Mouse (Mus musculus): ENCODE data around the gene Bmper. TPM values are rescaled to one million over a fixed set of nuclear protein-coding genes. Genes with fewer than 3 reads are reported as not detected.

The Bmper gene
- polyA plus RNA-seq, 1 experiment from 2014 or later: 21.0 TPM

GRCm38 (mm10) chr9:23202431-23202830, 20.4 kb upstream of the Bmper start:
- Histone ChIP-seq H3K4me2 (replicated peaks; ENCODE audit: low read depth, low read length) (no peak overlapping the region), H3K9me3 (ENCODE audit: low read length) (no peaks in the 10 kb centered on the region), H3K27ac (ENCODE audit: low read length) (no peak overlapping the region), H3K9ac (replicated peaks; ENCODE audit: low read length) (no peak overlapping the region), H3K27me3 (ENCODE audit: insufficient read depth, low read length) (peaks cover 5% of the 10 kb centered on the region; the same call in 1 of the 2 replicates), H3K4me1 (ENCODE audit: insufficient read depth, low read length) (no peaks in the 10 kb centered on the region), H3K36me3 (ENCODE audit: insufficient read depth, low read length) (no peaks in the 10 kb centered on the region), H3K4me3 (ENCODE audit: low read length) (no peak overlapping the region)
- no peak for ATAC-seq (ENCODE audit: low FRiP score, low TSS enrichment)
- 77% methylated on average over 4 of the region's 4 CpGs for WGBS

DNA sequence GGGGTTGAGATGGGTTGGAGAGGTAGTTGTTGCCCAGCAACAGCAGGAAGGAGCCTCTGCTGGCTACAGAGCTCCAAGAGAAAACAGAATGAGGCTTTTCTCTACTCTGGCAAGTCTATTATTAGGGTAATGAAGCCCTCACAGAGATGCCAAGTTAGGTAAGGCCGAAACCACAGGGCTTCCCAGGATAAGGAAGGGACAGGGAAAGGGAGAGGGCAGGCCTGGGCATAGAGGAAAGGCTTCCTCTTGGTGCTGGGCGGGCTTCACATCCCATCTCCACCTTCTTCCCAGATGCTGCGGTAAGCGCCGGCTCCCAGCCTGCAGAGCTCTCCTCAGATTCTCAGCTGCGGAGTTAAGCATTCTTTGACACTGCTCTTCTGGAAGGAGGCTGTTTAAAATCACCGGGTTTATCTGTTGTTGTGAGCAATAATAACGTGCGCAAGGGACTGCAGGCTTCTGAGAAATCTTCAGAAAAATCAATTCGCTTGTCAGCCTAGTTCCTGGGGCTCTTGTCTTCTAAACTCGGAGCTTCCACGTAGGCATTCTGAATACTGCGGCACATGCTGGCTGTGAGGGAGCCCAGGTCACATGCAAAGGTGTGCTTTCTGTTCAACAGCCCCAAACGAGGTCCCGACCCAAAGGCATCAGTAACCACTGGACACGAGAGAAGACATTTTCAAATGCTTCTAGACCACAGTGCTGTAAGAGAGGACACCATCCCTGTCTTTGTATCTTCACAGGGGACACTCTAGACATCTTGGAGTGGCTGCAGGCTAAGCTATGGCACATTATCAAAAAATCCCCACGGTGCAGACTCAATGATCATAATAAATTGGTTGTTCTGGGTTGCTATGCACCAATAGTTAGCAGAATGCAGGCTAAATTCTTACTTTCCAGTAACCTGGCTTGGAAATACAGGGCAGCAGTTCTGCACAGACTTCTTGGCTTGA, 18.3 kb upstream of the Bmper start:
- H3K4me2 ChIP-seq (replicated peaks; ENCODE audit: low read depth, low read length): no peak overlapping the region

DNA sequence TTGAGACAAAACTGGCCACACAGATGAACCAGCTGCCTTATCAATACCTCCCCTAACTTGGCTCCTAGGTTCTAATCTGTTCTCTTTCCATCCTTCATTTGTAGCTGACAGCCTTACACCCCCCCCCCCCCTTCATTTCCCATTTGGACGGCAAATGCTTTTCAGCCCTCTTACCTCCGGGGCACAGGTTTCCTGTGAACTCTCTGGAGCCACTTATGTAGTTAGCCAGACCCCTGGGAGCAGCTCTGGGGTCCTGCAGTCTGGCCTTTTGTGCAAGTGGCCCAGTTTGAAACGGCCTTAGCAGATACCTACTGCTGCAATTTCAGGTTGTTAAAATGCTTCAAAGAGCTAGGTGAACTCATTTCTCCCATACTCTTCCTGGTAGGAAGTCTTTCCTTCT, 17.6 kb upstream of the Bmper start:
- Histone ChIP-seq H3K9me3 (ENCODE audit: low read length) (no peaks in the 10 kb centered on the region), H3K4me3 (ENCODE audit: low read length) (no peak overlapping the region), H3K9ac (replicated peaks; ENCODE audit: low read length) (no peak overlapping the region), H3K27ac (ENCODE audit: low read length) (no peak overlapping the region), H3K4me1 (ENCODE audit: insufficient read depth, low read length) (no peaks in the 10 kb centered on the region), H3K4me2 (replicated peaks; ENCODE audit: low read depth, low read length) (no peak overlapping the region), H3K36me3 (ENCODE audit: insufficient read depth, low read length) (no peaks in the 10 kb centered on the region), H3K27me3 (ENCODE audit: insufficient read depth, low read length) (peaks cover 5% of the 10 kb centered on the region; the same call in 1 of the 2 replicates)
- 33% methylated on average over 3 of the region's 3 CpGs for WGBS
- ATAC-seq (ENCODE audit: low FRiP score, low TSS enrichment): no peak

More for the DNA sequence above, 18.3 kb upstream of the Bmper start:
- no peak for ATAC-seq (ENCODE audit: low FRiP score, low TSS enrichment)
- no peaks in the 10 kb centered on the region for H3K4me1 ChIP-seq (ENCODE audit: insufficient read depth, low read length)
- H3K27me3 ChIP-seq (ENCODE audit: insufficient read depth, low read length): peaks cover 5% of the 10 kb centered on the region; the same call in 1 of the 2 replicates
- H3K27ac ChIP-seq (ENCODE audit: low read length): no peak overlapping the region
- 24% methylated on average over 17 of the region's 17 CpGs for WGBS
- no peaks in the 10 kb centered on the region for H3K36me3 ChIP-seq (ENCODE audit: insufficient read depth, low read length)
- H3K4me3 ChIP-seq (ENCODE audit: low read length): no peak overlapping the region
- no peaks in the 10 kb centered on the region for H3K9me3 ChIP-seq (ENCODE audit: low read length)
- no peak overlapping the region for H3K9ac ChIP-seq (replicated peaks; ENCODE audit: low read length)

GRCm38 (mm10) chr9:23205757-23206156, 17.1 kb upstream of the Bmper start:
- Histone ChIP-seq H3K27me3 (ENCODE audit: insufficient read depth, low read length) (peaks cover 5% of the 10 kb centered on the region; the same call in 1 of the 2 replicates), H3K9ac (replicated peaks; ENCODE audit: low read length) (no peak overlapping the region), H3K4me1 (ENCODE audit: insufficient read depth, low read length) (no peaks in the 10 kb centered on the region), H3K9me3 (ENCODE audit: low read length) (no peaks in the 10 kb centered on the region), H3K36me3 (ENCODE audit: insufficient read depth, low read length) (no peaks in the 10 kb centered on the region), H3K4me3 (ENCODE audit: low read length) (no peak overlapping the region), H3K27ac (ENCODE audit: low read length) (no peak overlapping the region), H3K4me2 (replicated peaks; ENCODE audit: low read depth, low read length) (no peak overlapping the region)
- no peak for ATAC-seq (ENCODE audit: low FRiP score, low TSS enrichment)
- 78% methylated on average over 3 of the region's 3 CpGs for WGBS

- Histone ChIP-seq H3K36me3 (ENCODE audit: insufficient read depth, low read length) (no peaks in the 10 kb centered on the region), H3K4me2 (replicated peaks; ENCODE audit: low read depth, low read length) (no peak overlapping the region), H3K27me3 (ENCODE audit: insufficient read depth, low read length) (peaks cover 5% of the 10 kb centered on the region; the same call in 1 of the 2 replicates), H3K4me3 (ENCODE audit: low read length) (no peak overlapping the region), H3K9ac (replicated peaks; ENCODE audit: low read length) (no peak overlapping the region), H3K9me3 (ENCODE audit: low read length) (no peaks in the 10 kb centered on the region), H3K4me1 (ENCODE audit: insufficient read depth, low read length) (no peaks in the 10 kb centered on the region), H3K27ac (ENCODE audit: low read length) (no peak overlapping the region)
- ATAC-seq (ENCODE audit: low FRiP score, low TSS enrichment): peak; percentile 54; the same call in 1 of the 2 replicates
- 82% methylated on average over 5 of the region's 5 CpGs for WGBS
Measured at GRCm38 (mm10) chr9:23206181-23206580, 16.7 kb upstream of the Bmper start.

DNA sequence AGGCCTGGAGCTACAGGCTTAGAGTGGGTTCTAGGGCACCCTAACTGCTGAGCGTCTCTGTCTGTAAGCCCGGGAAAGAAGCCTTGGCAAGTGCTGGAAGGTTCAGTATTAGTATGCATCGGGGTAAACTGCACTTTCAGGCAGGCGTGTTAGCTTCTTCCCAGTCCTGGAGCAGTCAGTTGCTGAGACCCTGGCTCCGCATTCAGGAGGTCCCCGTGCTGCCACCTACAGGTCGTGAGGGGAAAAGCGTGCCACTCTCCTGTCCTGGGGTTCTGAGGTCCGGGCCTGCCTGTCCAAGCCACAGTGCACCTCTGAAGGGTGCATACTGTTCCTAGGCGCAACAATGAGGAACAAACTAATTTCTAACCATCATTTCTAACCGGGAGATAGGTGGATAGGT, 10.6 kb upstream of the Bmper start:
- no peaks in the 10 kb centered on the region for H3K9me3 ChIP-seq (ENCODE audit: low read length)
- H3K27ac ChIP-seq (ENCODE audit: low read length): no peak overlapping the region
- H3K27me3 ChIP-seq (ENCODE audit: insufficient read depth, low read length): no peaks in the 10 kb centered on the region
- no peak overlapping the region for H3K4me3 ChIP-seq (ENCODE audit: low read length)
- no peaks in the 10 kb centered on the region for H3K36me3 ChIP-seq (ENCODE audit: insufficient read depth, low read length)
- H3K4me1 ChIP-seq (ENCODE audit: insufficient read depth, low read length): no peaks in the 10 kb centered on the region
- H3K4me2 ChIP-seq (replicated peaks; ENCODE audit: low read depth, low read length): no peak overlapping the region
- peak; percentile 93 for ATAC-seq (ENCODE audit: low FRiP score, low TSS enrichment)
- WGBS: 5% methylated on average over 11 of the region's 11 CpGs
- H3K9ac ChIP-seq (replicated peaks; ENCODE audit: low read length): no peak overlapping the region

DNA sequence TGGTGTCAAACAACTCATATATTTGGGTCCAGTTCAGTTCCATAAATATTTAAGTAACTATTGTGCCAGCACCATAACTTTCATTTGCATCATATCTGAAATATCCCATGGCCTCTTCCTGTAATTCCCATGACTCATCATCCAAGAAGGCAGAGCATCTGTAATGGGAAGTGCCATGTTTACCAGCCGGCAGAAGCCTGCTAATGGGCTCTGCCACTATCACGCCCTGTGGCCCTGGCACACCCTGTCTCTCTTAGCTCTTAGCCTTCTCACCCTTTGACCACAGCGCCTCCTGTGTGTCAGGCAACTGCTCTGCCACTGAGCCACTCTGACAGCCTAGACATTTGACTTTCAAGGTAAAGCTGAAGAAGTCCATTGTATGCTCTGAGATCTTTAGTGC, 3.1 kb upstream of the Bmper start:
- WGBS: 50% methylated on average over 3 of the region's 3 CpGs
- Histone ChIP-seq H3K9ac (replicated peaks; ENCODE audit: low read length) (no peak overlapping the region), H3K27ac (ENCODE audit: low read length) (no peak overlapping the region), H3K4me2 (replicated peaks; ENCODE audit: low read depth, low read length) (no peak overlapping the region), H3K36me3 (ENCODE audit: insufficient read depth, low read length) (no peaks in the 10 kb centered on the region), H3K4me3 (ENCODE audit: low read length) (no peak overlapping the region), H3K9me3 (ENCODE audit: low read length) (no peaks in the 10 kb centered on the region), H3K4me1 (ENCODE audit: insufficient read depth, low read length) (peaks cover 6% of the 10 kb centered on the region; the same call in 1 of the 2 replicates), H3K27me3 (ENCODE audit: insufficient read depth, low read length) (peaks cover 19% of the 10 kb centered on the region)
- no peak for ATAC-seq (ENCODE audit: low FRiP score, low TSS enrichment)

- no peaks in the 10 kb centered on the region for H3K9me3 ChIP-seq (ENCODE audit: low read length)
- H3K27ac ChIP-seq (ENCODE audit: low read length): no peak overlapping the region
- 14% methylated on average over 5 of the region's 5 CpGs for WGBS
- H3K9ac ChIP-seq (replicated peaks; ENCODE audit: low read length): peak overlapping the region; percentile 80
- H3K27me3 ChIP-seq (ENCODE audit: insufficient read depth, low read length): peaks cover 29% of the 10 kb centered on the region
- peak overlapping the region; percentile 72 for H3K4me3 ChIP-seq (ENCODE audit: low read length)
- no peak for ATAC-seq (ENCODE audit: low FRiP score, low TSS enrichment)
- H3K4me2 ChIP-seq (replicated peaks; ENCODE audit: low read depth, low read length): peak overlapping the region; percentile 96
- H3K36me3 ChIP-seq (ENCODE audit: insufficient read depth, low read length): no peaks in the 10 kb centered on the region
- peaks cover 6% of the 10 kb centered on the region; the same call in 1 of the 2 replicates for H3K4me1 ChIP-seq (ENCODE audit: insufficient read depth, low read length)
Measured at GRCm38 (mm10) chr9:23221976-23222375, 900 bp upstream of the Bmper start.

DNA sequence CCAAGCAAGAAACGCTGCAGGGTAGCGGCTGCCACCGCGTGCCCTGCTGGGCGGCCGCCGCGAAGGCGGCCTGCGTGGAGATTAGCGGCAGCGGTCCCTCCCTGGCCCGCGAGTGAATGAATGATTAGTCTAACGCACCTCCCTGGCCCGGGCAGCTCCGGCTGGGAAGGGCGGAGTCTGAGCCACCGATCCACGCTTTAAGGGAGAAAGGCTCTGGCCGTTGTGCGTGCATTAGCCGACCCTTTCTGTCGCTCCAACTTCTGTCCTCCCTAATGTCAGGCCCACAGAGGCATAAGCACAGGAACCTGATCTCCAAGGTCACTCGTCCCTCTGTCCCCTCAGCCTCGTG, 410 bp upstream of the Bmper start:
- Histone ChIP-seq H3K27me3 (ENCODE audit: insufficient read depth, low read length) (peaks cover 29% of the 10 kb centered on the region), H3K4me2 (replicated peaks; ENCODE audit: low read depth, low read length) (peak overlapping the region; percentile 96), H3K4me1 (ENCODE audit: insufficient read depth, low read length) (peaks cover 6% of the 10 kb centered on the region; the same call in 1 of the 2 replicates), H3K4me3 (ENCODE audit: low read length) (peak overlapping the region; percentile 72), H3K9ac (replicated peaks; ENCODE audit: low read length) (peak overlapping the region; percentile 80), H3K27ac (ENCODE audit: low read length) (peak overlapping the region; percentile 79), H3K36me3 (ENCODE audit: insufficient read depth, low read length) (no peaks in the 10 kb centered on the region), H3K9me3 (ENCODE audit: low read length) (no peaks in the 10 kb centered on the region)
- peak; percentile 65 for ATAC-seq (ENCODE audit: low FRiP score, low TSS enrichment)
- 0% methylated on average over 26 of the region's 26 CpGs for WGBS

DNA sequence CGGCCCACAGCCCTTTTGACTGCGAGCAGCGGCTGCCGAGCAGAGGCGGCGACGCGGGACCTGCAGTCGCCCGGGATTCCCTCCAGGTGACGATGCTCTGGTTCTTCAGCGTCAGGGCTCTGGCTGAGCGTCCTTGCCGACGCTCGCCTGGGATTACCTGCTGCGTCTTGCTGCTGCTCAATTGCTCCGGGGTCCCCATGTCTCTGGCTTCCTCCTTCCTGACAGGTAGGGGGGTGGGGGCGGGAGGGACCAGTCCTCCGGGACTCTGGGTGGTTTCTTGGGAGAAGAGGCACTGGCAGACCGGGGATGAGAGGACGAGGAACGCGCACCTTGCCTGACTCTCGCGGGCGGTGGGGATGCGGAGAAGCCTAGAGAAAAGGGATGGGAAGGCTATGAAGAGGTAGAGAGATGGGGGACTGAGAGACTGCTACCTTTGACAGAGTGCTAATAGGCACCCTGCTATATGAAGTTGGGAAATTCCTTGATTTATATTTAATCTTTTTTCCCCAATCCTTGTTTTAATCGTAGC, 737 bp downstream of the Bmper start:
- Histone ChIP-seq H3K4me1 (ENCODE audit: insufficient read depth, low read length) (peaks cover 6% of the 10 kb centered on the region; the same call in 1 of the 2 replicates), H3K4me3 (ENCODE audit: low read length) (peak overlapping the region; percentile 72), H3K9me3 (ENCODE audit: low read length) (no peaks in the 10 kb centered on the region), H3K27me3 (ENCODE audit: insufficient read depth, low read length) (peaks cover 29% of the 10 kb centered on the region), H3K9ac (replicated peaks; ENCODE audit: low read length) (peak overlapping the region; percentile 80), H3K27ac (ENCODE audit: low read length) (peak overlapping the region; percentile 79; the same call in 1 of the 2 replicates), H3K36me3 (ENCODE audit: insufficient read depth, low read length) (no peaks in the 10 kb centered on the region), H3K4me2 (replicated peaks; ENCODE audit: low read depth, low read length) (peak overlapping the region; percentile 96)
- under 1% methylated on average over 29 of the region's 29 CpGs for WGBS
- ATAC-seq (ENCODE audit: low FRiP score, low TSS enrichment): no peak

Measured in kidney, embryonic 16.5 days (tissue).